Mouse (Mus musculus) testis, adult 2 months (tissue): ENCODE results near the gene Tex14.

ENCODE experiments used
- CTCF ChIP-seq: fragments of 200-500 bp; IDR thresholded peaks from 2 replicates; pipeline ENCODE4 v1.5.1; 2012; ENCODE audit warnings: low read depth, mild to moderate bottlenecking, inconsistent platforms, low read length, moderate library complexity; ENCODE audit not compliant: control insufficient read depth, insufficient read depth, insufficient replicate concordance
- POLR2A ChIP-seq: fragments of 200-500 bp; IDR thresholded peaks from 2 replicates; pipeline ENCODE4 v1.6.1; 2012; ENCODE audit warnings: low read depth, mild to moderate bottlenecking, inconsistent platforms, low read length, moderate library complexity; ENCODE audit not compliant: control insufficient read depth

- TF ChIP-seq CTCF = no peak
- no peak for TF ChIP-seq POLR2A
These were observed 161.6 kb downstream of the Tex14 start, which contains the start of gene Gm11492 for GRCm38 (mm10) chr11:87566501-87566900.
